Mouse (Mus musculus): ENCODE data around the gene Ptx4.
A peak's percentile ranks its signal among the peaks of the same experiment; 100 is the strongest.

DNA sequence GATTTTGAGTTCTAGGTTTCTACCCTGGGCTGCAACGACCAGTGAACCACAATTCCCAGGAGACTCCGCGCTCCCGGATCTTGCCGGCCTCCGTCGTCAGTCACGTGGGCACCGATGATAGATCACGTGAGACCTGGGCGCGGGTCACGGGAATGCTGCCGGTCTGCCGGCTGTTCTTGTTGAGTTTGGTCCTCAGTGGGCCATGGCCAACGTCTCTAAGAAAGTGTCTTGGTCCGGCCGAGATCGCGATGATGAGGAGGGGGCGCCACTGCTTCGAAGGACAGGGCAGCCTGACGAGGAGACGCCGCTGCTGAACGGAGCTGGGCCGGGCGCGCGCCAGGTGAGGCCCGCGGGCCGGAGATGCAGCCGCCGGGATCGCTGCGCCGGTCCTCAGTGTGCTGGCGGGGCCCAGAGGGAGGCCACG, 12.7 kb downstream of the Ptx4 start, which contains the start of gene Clcn7:
- TF ChIP-seq MAX (IDR thresholded peaks at IDR 0.05): peak; percentile 56
- TF ChIP-seq FOSL1 (IDR thresholded peaks at IDR 0.05; ENCODE audit: insufficient read depth, low read length, poor library complexity, severe bottlenecking): no peak
- peak; percentile 100 for TF ChIP-seq USF1 (IDR thresholded peaks at IDR 0.05; ENCODE audit: low read depth)
- no peak for TF ChIP-seq CTCF (IDR thresholded peaks at IDR 0.05; ENCODE audit: control insufficient read depth, insufficient read depth, insufficient read length)

Data from C2C12 (cell line).